Mouse (Mus musculus) erythroid progenitor cell, adult 5-6 weeks (primary cell): Measurements from ENCODE around the gene Ccdc27. TPM values are rescaled to one million over a fixed set of nuclear protein-coding genes. Genes with fewer than 3 reads are reported as not detected.

Experiments
- ATAC-seq: replicated peaks from 2 replicates; pipeline ENCODE4 v1.8.0; 2016; ENCODE audit warnings: moderate number of reproducible peaks, mild to moderate bottlenecking, moderate TSS enrichment, inconsistent platforms; ENCODE audit not compliant: poor library complexity, low FRiP score, severe bottlenecking
- total RNA-seq, 2 experiments: library from RNA; stranded (forward) in 1 of 2; stranded (reverse) in 1 of 2; fragments of 150-400 nt in 1 of 2; fragments of 186-747, 209-891 nt in 1 of 2; gene quantifications; 2 replicates each; pipeline versions ENCODE4 v1.2.3 to v1.2.4; 2015 to 2017; ENCODE audit warnings: low replicate concordance in 2 of 2

Ccdc27 gene
- total RNA-seq, 2 experiments from 2014 or later, result not detected

- ATAC-seq, result no peak
Measured at GRCm38 (mm10) chr4:154028066-154028465, 14.4 kb downstream of the Ccdc27 start.

DNA sequence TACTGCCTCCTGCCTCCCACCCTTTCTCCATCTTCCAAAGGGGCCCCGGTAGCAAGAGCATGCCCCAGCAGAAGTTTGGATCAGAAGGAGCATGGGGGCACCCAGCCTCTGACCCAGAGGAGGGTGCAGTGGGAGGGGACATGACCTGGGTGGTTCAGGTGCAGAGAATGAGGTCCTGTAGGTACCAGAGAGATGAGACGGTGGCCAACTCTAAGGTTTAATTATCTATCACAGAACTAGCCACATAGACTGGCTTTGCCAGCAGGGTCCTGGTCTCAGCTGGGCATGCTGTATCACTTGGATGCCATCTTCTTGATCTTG is 16.1 kb downstream of the Ccdc27 start:
- ATAC-seq, result no peak

- ATAC-seq, result peak; percentile 62
Measured at GRCm38 (mm10) chr4:154025641-154026440, 16.6 kb downstream of the Ccdc27 start, which contains the start of gene Smim1. Smim1 (minus strand) TSS chr4:154026230.

DNA sequence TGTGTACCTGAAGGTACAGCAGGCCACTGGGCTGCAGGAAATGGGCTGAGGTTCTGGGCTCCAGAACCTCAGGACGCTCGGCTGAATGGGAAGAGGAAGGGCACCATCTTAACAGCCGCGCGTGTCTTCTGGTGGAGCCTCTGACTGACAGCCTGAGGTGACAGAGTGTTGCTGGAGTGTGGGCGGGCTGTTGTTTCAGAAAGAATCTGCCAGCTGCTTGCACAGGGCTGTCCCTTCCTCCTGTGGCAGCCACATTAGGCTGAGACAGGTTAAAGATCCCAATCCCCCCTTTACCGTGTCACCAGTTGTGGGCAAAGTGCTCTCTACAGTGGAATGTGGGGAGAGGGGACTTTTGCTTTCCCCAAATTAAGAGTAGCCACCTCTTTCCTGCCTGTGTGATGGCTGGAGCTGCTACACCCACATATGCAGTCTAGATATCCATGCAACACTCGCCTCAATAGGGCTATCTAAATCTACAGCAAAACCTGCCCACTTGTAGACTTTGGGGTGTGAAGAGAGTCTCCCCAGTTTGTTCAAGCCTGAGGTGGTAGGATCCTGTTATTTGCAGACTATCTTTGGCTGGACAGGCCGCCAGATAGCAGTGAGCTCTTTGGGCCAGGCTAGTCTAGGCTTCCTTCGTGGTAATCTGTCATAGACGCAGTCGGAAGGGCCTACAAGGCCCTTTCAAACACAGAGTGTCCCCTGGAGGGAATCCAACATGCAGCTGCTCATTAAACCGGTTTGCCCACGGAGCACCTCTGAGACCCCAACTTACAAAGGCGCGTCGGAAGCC is 17.6 kb downstream of the Ccdc27 start:
- peak; percentile 36 for ATAC-seq

- ATAC-seq, result peak; percentile 75
Measured at GRCm38 (mm10) chr4:154023754-154024601, 18.5 kb downstream of the Ccdc27 start.

- ATAC-seq, result no peak
Measured at GRCm38 (mm10) chr4:154022844-154023243, 19.6 kb downstream of the Ccdc27 start.

DNA sequence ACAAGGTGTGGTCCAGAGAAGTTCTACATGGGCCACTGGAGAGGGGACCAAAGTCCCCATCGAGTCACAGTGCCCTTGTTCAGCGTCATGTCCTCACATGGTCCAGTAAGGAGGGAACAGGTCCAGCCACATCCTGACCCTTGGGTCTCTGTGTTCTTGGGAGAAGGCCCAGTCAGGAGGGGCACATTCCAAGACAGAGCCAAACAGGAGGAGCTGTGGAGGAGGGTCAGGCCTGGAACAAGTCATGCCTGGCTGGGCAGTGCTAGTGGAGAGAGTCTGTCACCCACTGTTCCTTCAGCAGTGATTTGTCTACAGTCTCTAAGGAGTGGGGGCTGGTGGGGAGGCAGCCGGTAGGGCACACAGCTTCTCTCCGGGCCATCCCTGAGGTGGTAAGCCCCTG is 20.1 kb downstream of the Ccdc27 start:
- no peak for ATAC-seq

- no peak for ATAC-seq
Measured at GRCm38 (mm10) chr4:154021432-154021831, 21.0 kb downstream of the Ccdc27 start.

- ATAC-seq, result no peak
Measured at GRCm38 (mm10) chr4:154019571-154019970, 22.9 kb downstream of the Ccdc27 start.

- ATAC-seq, result no peak
Measured at GRCm38 (mm10) chr4:154015476-154015875, 27.0 kb downstream of the Ccdc27 start.

DNA sequence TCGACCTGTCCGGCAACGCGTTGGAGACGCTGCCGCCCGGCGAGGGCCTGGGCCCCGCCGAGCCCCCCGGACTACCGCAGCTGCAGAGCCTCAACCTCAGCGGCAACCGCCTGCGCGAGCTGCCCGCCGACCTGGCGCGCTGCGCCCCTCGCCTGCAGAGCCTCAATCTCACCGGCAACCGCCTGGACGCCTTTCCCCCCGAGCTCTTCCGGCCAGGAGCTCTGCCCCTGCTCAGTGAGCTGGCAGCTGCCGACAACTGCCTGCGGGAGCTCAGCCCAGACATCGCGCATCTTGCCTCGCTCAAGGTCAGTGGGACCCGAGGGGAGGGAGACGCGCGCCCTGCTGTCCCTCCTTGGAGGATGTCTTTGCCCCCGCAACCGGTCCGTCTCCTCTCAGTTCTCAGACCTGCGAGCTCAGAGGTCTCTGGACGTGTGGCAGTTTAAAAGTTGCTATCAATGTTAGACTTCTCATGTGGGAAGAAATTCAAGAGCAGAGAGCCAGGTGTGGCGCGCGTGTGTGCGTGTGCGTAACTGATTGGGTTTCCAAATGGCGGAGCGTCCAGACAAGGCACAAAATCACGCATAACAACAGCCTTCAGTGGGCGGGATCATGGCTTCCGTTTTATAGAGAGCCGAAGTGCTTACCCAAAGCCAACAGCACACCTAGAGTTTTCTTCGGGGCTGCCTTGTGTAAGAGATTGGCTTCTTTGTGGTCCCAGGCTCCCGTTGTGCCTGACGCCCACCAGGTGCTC is 30.2 kb downstream of the Ccdc27 start:
- no peak for ATAC-seq

DNA sequence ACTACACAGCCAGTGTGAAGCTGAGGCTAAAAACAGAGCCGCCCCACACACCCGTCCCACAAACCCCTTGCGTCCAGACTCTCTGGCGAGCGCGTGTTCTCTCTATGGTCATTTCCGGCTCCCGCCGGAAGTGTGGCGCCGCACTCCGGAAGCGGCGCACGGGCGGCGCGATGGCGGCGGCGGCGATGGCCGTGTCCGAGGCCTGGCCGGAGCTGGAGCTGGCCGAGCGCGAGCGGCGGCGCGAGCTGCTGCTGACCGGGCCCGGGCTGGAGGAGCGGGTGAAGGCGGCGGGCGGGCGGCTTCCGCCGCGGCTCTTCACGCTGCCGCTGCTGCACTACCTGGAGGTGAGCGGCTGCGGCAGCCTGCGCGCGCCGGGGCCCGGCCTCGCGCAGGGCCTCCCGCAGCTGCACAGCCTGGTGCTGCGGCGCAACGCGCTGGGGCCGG is 30.8 kb downstream of the Ccdc27 start, which contains the start of gene Lrrc47:
TSS of gene Lrrc47 (plus strand) at position 86 of the 444 bp plus-strand sequence.
- ATAC-seq, result peak; percentile 96

GRCm38 (mm10) chr4:154010907-154011645 is 31.4 kb downstream of the Ccdc27 start:
- peak; percentile 48 for ATAC-seq

GRCm38 (mm10) chr4:154007759-154008158 is 34.7 kb downstream of the Ccdc27 start:
- ATAC-seq, result no peak

GRCm38 (mm10) chr4:154006264-154006663 is 36.2 kb downstream of the Ccdc27 start:
- no peak for ATAC-seq

DNA sequence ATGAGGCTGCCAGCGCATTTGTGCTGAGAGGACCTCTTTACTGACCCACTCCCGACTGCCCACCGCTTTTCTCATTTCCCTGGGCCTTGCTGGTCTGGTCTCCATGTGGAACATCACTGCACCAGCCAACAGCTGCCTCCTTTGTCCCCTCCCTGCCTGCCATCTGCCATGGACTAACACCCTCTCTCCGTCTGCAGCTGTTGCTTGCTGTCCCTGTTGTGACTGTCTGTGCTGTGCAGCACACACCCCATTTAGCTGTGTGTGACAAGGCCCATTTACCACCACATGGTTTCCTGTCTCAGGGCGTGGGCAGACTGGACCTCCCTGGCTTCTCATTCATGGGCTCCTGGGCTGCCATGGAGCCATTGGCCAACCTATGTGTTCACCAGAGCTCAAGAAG is 37.0 kb downstream of the Ccdc27 start:
- no peak for ATAC-seq

DNA sequence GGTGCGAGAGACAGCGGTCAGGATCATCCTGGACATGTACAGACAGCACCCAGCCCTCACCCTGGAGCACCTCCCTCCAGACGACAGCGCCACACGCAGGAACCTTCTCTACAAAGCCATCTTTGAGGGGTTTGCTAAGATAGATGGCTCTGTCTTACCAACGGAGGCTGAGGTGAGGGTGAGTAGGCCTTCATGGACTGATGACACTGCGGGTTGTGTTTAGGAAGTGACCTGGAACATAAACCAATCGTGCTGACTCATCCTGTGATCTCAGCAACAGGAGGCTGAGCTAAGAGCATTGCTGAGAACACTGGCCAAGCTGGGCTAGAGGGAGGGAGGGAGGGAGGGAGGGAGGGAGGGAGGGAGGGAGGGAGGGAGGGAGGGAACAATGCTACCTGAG is 49.0 kb downstream of the Ccdc27 start:
- ATAC-seq, result no peak

GRCm38 (mm10) chr4:153992715-153993114 is 49.8 kb downstream of the Ccdc27 start:
- ATAC-seq, result no peak

GRCm38 (mm10) chr4:153980470-153980869 is 62.0 kb downstream of the Ccdc27 start:
- ATAC-seq, result no peak
